ENCODE assay signal across 8 mouse cellular contexts in genomic region chr16:28593075-28593915, GRCm38 (mm10).
A peak's percentile ranks its signal among the peaks of the same experiment; 100 is the strongest.
DNase-seq lines count a peak whose midpoint lies in the region; ATAC-seq and TF ChIP-seq lines count a peak whose summit lies in the region.

No protein-coding gene starts in this region.

- H3K27me3 ChIP-seq in CH12.LX (replicated peaks): peaks cover 2% of the 10 kb centered on the region
- no peaks in the 10 kb centered on the region for H3K27me3 ChIP-seq in forebrain, embryonic 10.5 days (ENCODE audit: poor library complexity, severe bottlenecking)
- no peaks in the 10 kb centered on the region for H3K27me3 ChIP-seq in heart, embryonic 13.5 days (replicated peaks)
- H3K27me3 ChIP-seq in kidney, postnatal 0 days (ENCODE audit: insufficient read depth, low read length): no peaks in the 10 kb centered on the region

- no peak overlapping the region for H3K4me2 ChIP-seq in CH12.LX (ENCODE audit: insufficient read depth, low read depth, poor library complexity, severe bottlenecking)
- peak overlapping the region; percentile 67 for H3K4me2 ChIP-seq in heart, embryonic 13.5 days
- peak overlapping the region; percentile 48 for H3K4me2 ChIP-seq in kidney, postnatal 0 days (ENCODE audit: low read length)

- TF ChIP-seq EP300 in CH12.LX (IDR thresholded peaks at IDR 0.05; ENCODE audit: low read length): no peak

- in situ Hi-C loops in CH12.LX (cut with MboI; ENCODE audit: low pct_ligation_motif_present, low pct_unique_long_range_greater_than_20kb, low sequenced_read_pairs): loop anchor here (25.0 kb wide), 2 partner anchors 869 to 969 kb away; no protein-coding TSS in a partner anchor

- DNase-seq in CH12.LX (ENCODE audit: extremely low read depth) (peak; percentile 75), liver (peak; percentile 53)
- DNase-seq in brain, embryonic 18.5 days (ENCODE audit: low read depth, low spot score): peak; percentile 51
- DNase-seq in forebrain, embryonic 10.5 days (ENCODE audit: extremely low spot score, low spot score): peak; percentile 70
- DNase-seq in kidney, postnatal 0 days (ENCODE audit: low spot score): peak; percentile 89
- DNase-seq in neural tube, embryonic 10.5 days (ENCODE audit: extremely low spot score, low spot score): peak; percentile 70
- DNase-seq in thymus, postnatal 0 days (ENCODE audit: low spot score): peak; percentile 7

- H3K79me2 ChIP-seq in CH12.LX (replicated peaks; ENCODE audit: control insufficient read depth, extremely low read depth, insufficient read depth, poor library complexity, severe bottlenecking): no peaks in the 10 kb centered on the region

- peak; percentile 76 for TF ChIP-seq RAD21 in CH12.LX (IDR thresholded peaks at IDR 0.05; ENCODE audit: low read depth, low read length)

- no peak overlapping the region for H3K27ac ChIP-seq in CH12.LX (ENCODE audit: insufficient read depth, low read depth)
- H3K27ac ChIP-seq in forebrain, embryonic 10.5 days: no peak overlapping the region
- no peak overlapping the region for H3K27ac ChIP-seq in heart, embryonic 13.5 days (replicated peaks)
- no peak overlapping the region for H3K27ac ChIP-seq in kidney, postnatal 0 days

- H3K4me1 ChIP-seq in CH12.LX (ENCODE audit: control insufficient read depth in 1 of 2, insufficient read depth in 2 of 2): peaks cover 0 to 2% of the 10 kb centered on the region in 2 experiments; a peak in 1 of 4 replicates
- peaks cover 13% of the 10 kb centered on the region for H3K4me1 ChIP-seq in forebrain, embryonic 10.5 days
- H3K4me1 ChIP-seq in heart, embryonic 13.5 days: no peaks in the 10 kb centered on the region
- no peaks in the 10 kb centered on the region for H3K4me1 ChIP-seq in kidney, postnatal 0 days (replicated peaks; ENCODE audit: insufficient read depth, low read length)

- no peaks in the 10 kb centered on the region for H3K9me3 ChIP-seq in CH12.LX (replicated peaks; ENCODE audit: low read length)
- no peaks in the 10 kb centered on the region for H3K9me3 ChIP-seq in forebrain, embryonic 10.5 days
- no peaks in the 10 kb centered on the region for H3K9me3 ChIP-seq in heart, embryonic 13.5 days
- no peaks in the 10 kb centered on the region for H3K9me3 ChIP-seq in kidney, postnatal 0 days (replicated peaks; ENCODE audit: low read length)

- peak; percentile 50 to 66; a peak in 3 of 4 replicates for TF ChIP-seq CTCF in CH12.LX (conservative IDR thresholded peaks at IDR 0.05 in 1 of 2, IDR thresholded peaks at IDR 0.05 in 1 of 2; ENCODE audit: low read depth in 2 of 2, low read length in 2 of 2)
- peak; percentile 89 for TF ChIP-seq CTCF in kidney, postnatal 0 days (IDR thresholded peaks at IDR 0.05; ENCODE audit: low read depth)

- H3K4me3 ChIP-seq in CH12.LX (replicated peaks in 1 of 3; ENCODE audit: low read depth in 2 of 3, low read length in 2 of 3, poor library complexity in 1 of 3): no peak overlapping the region
- peak overlapping the region; percentile 35; the same call in 1 of the 2 replicates for H3K4me3 ChIP-seq in forebrain, embryonic 10.5 days
- peak overlapping the region; percentile 42 for H3K4me3 ChIP-seq in heart, embryonic 13.5 days
- H3K4me3 ChIP-seq in kidney, postnatal 0 days (replicated peaks; ENCODE audit: low read depth, low read length): no peak overlapping the region

- no peaks in the 10 kb centered on the region for H3K36me3 ChIP-seq in CH12.LX (replicated peaks in 1 of 2; ENCODE audit: control insufficient read depth in 1 of 2, insufficient read depth in 1 of 2, low read length in 1 of 2)
- H3K36me3 ChIP-seq in forebrain, embryonic 10.5 days (replicated peaks): no peaks in the 10 kb centered on the region
- no peaks in the 10 kb centered on the region for H3K36me3 ChIP-seq in heart, embryonic 13.5 days
- no peaks in the 10 kb centered on the region for H3K36me3 ChIP-seq in kidney, postnatal 0 days (ENCODE audit: insufficient read depth, low read length)

- H3K9ac ChIP-seq in CH12.LX (ENCODE audit: insufficient read depth, low read depth): no peak overlapping the region
- H3K9ac ChIP-seq in heart, embryonic 13.5 days: peak overlapping the region; percentile 69
- H3K9ac ChIP-seq in kidney, postnatal 0 days (ENCODE audit: low read depth, low read length): no peak overlapping the region; the same call in 1 of the 2 replicates

- ATAC-seq in heart, embryonic 13.5 days (ENCODE audit: extremely low read depth, insufficient number of reproducible peaks, low FRiP score, low TSS enrichment): no peak
- peak; percentile 71 for ATAC-seq in kidney, postnatal 0 days (replicated peaks; ENCODE audit: low FRiP score, low read depth)

- 33% methylated on average over 26 of the region's 26 CpGs for WGBS in forebrain, embryonic 10.5 days
- WGBS in heart, embryonic 13.5 days: 21% methylated on average over 26 of the region's 26 CpGs
- 27% methylated on average over 26 of the region's 26 CpGs for WGBS in kidney, postnatal 0 days

- no peak for TF ChIP-seq POLR2A in CH12.LX (IDR thresholded peaks at IDR 0.05; ENCODE audit: low read depth, low read length)

- dilution Hi-C loops in CH12.LX (cut with MboI; ENCODE audit: extremely low pct_ligation_motif_present, extremely low pct_unique_long_range_greater_than_20kb, low sequenced_read_pairs): no loop called here

TF ChIP-seq in CH12.LX, 34 proteins besides CTCF, POLR2A, EP300 and RAD21:
- TF ChIP-seq SMC3 (IDR thresholded peaks at IDR 0.05; ENCODE audit: low read depth, low read length): peak; percentile 60
- TF ChIP-seq CHD2 (IDR thresholded peaks at IDR 0.05; ENCODE audit: low read length): no peak

Comparison
In these comparisons a context has a peak if more than half of its experiments do, and no peak if none do; other contexts are left out.
1. DNase-seq: peak in every context shown above with its lines; median percentile 89 in kidney, postnatal 0 days; 75 in CH12.LX; 70 in forebrain, embryonic 10.5 days; 70 in neural tube, embryonic 10.5 days; 53 in liver; 51 in brain, embryonic 18.5 days; 7 in thymus, postnatal 0 days.
2. H3K4me3 ChIP-seq: peak in forebrain, embryonic 10.5 days (single experiment) and heart, embryonic 13.5 days (single experiment); none in CH12.LX (0 of 3) and kidney, postnatal 0 days (single experiment).